Mouse (Mus musculus): ENCODE data around the gene Ntf5. TPM values are rescaled to one million over a fixed set of nuclear protein-coding genes. Genes with fewer than 3 reads are reported as not detected.

Ntf5 gene
- total RNA-seq, 1 experiment, result 2.4 TPM

- no peak overlapping the region; a peak in 2 of 4 replicates for H3K4me3 ChIP-seq (ENCODE audit: insufficient read depth in 1 of 2, low read depth in 1 of 2, low read length in 2 of 2, poor library complexity in 1 of 2, severe bottlenecking in 1 of 2)
- in situ Hi-C loops (cut with MboI; ENCODE audit: low sequenced_read_pairs in 2 of 2, unreplicated experiment in 2 of 2), result no loop called here
- H3K4me1 ChIP-seq (ENCODE audit: control insufficient read depth in 2 of 2, insufficient read depth in 2 of 2, low read length in 2 of 2, poor library complexity in 1 of 2), result peaks cover 0 to 3% of the 10 kb centered on the region in 2 experiments; a peak in 2 of 4 replicates
- H3K9me3 ChIP-seq (ENCODE audit: control insufficient read depth, insufficient read depth, low read depth, low read length), result no peaks in the 10 kb centered on the region
- peaks cover 40% of the 10 kb centered on the region for H3K36me3 ChIP-seq (ENCODE audit: control insufficient read depth, insufficient read depth, low read length, poor library complexity, severe bottlenecking)
- no peak overlapping the region; the same call in 1 of the 2 replicates for H3K9ac ChIP-seq (ENCODE audit: insufficient read depth, low read depth, low read length, poor library complexity, severe bottlenecking)
- no peak overlapping the region for H3K27ac ChIP-seq (ENCODE audit: insufficient read depth, low read depth, low read length, poor library complexity, severe bottlenecking)
- no peak for DNase-seq (ENCODE audit: low read depth, low spot score)
- TF ChIP-seq ZNF384 (IDR thresholded peaks at IDR 0.05; ENCODE audit: low read depth, low read length) (no peak), MAFK (IDR thresholded peaks at IDR 0.05; ENCODE audit: insufficient read depth, low read depth, low read length) (no peak), CHD2 (IDR thresholded peaks at IDR 0.05; ENCODE audit: low read depth, low read length) (no peak), ZC3H11A (IDR thresholded peaks at IDR 0.05; ENCODE audit: borderline replicate concordance, low read depth, low read length) (no peak), HCFC1 (IDR thresholded peaks at IDR 0.05; ENCODE audit: borderline replicate concordance, insufficient read depth, low read length) (no peak)
Observed at GRCm38 (mm10) chr7:45463987-45464778, 50.7 kb downstream of the Ntf5 start.

GRCm38 (mm10) chr7:45465112-45465511 is 51.6 kb downstream of the Ntf5 start:
- peaks cover 38% of the 10 kb centered on the region for H3K36me3 ChIP-seq (ENCODE audit: control insufficient read depth, insufficient read depth, low read length, poor library complexity, severe bottlenecking)
- peak overlapping the region; percentile 93; the same call in 1 of the 2 replicates for H3K9ac ChIP-seq (ENCODE audit: insufficient read depth, low read depth, low read length, poor library complexity, severe bottlenecking)
- peaks cover 0 to 3% of the 10 kb centered on the region in 2 experiments; a peak in 2 of 4 replicates for H3K4me1 ChIP-seq (ENCODE audit: control insufficient read depth in 2 of 2, insufficient read depth in 2 of 2, low read length in 2 of 2, poor library complexity in 1 of 2)
- TF ChIP-seq ZC3H11A (IDR thresholded peaks at IDR 0.05; ENCODE audit: borderline replicate concordance, low read depth, low read length), result no peak
- TF ChIP-seq MAFK (IDR thresholded peaks at IDR 0.05; ENCODE audit: insufficient read depth, low read depth, low read length), result no peak
- no peak for TF ChIP-seq CHD2 (IDR thresholded peaks at IDR 0.05; ENCODE audit: low read depth, low read length)
- TF ChIP-seq ZNF384 (IDR thresholded peaks at IDR 0.05; ENCODE audit: low read depth, low read length), result no peak
- TF ChIP-seq HCFC1 (IDR thresholded peaks at IDR 0.05; ENCODE audit: borderline replicate concordance, insufficient read depth, low read length), result no peak
- H3K4me3 ChIP-seq (ENCODE audit: insufficient read depth in 1 of 2, low read depth in 1 of 2, low read length in 2 of 2, poor library complexity in 1 of 2, severe bottlenecking in 1 of 2), result peak overlapping the region; percentile 74 to 80
- no peak for DNase-seq (ENCODE audit: low read depth, low spot score)
- no peaks in the 10 kb centered on the region for H3K9me3 ChIP-seq (ENCODE audit: control insufficient read depth, insufficient read depth, low read depth, low read length)
- peak overlapping the region; percentile 91; the same call in 1 of the 2 replicates for H3K27ac ChIP-seq (ENCODE audit: insufficient read depth, low read depth, low read length, poor library complexity, severe bottlenecking)
- in situ Hi-C loops (cut with MboI; ENCODE audit: low sequenced_read_pairs in 2 of 2, unreplicated experiment in 2 of 2), result no loop called here

- in situ Hi-C loops (cut with MboI; ENCODE audit: low sequenced_read_pairs in 2 of 2, unreplicated experiment in 2 of 2), result no loop called here
- peaks cover 35% of the 10 kb centered on the region for H3K36me3 ChIP-seq (ENCODE audit: control insufficient read depth, insufficient read depth, low read length, poor library complexity, severe bottlenecking)
- no peak for TF ChIP-seq ZC3H11A (IDR thresholded peaks at IDR 0.05; ENCODE audit: borderline replicate concordance, low read depth, low read length)
Observed at GRCm38 (mm10) chr7:45465549-45465948, 52.1 kb downstream of the Ntf5 start.

GRCm38 (mm10) chr7:45466283-45467089 is 53.0 kb downstream of the Ntf5 start, which contains the start of gene Bax:
Gene Bax, minus strand, starts transcription at chr7:45466898.
- H3K27ac ChIP-seq (ENCODE audit: insufficient read depth, low read depth, low read length, poor library complexity, severe bottlenecking), result peak within 1 kb of the TSS; percentile 91

More at GRCm38 (mm10) chr7:45465549-45465948, 52.1 kb downstream of the Ntf5 start:
- Histone ChIP-seq H3K4me1 (ENCODE audit: control insufficient read depth in 2 of 2, insufficient read depth in 2 of 2, low read length in 2 of 2, poor library complexity in 1 of 2) (peaks cover 0 to 3% of the 10 kb centered on the region in 2 experiments; a peak in 2 of 4 replicates), H3K4me3 (ENCODE audit: insufficient read depth in 1 of 2, low read depth in 1 of 2, low read length in 2 of 2, poor library complexity in 1 of 2, severe bottlenecking in 1 of 2) (peak overlapping the region; percentile 74 to 80), H3K9me3 (ENCODE audit: control insufficient read depth, insufficient read depth, low read depth, low read length) (no peaks in the 10 kb centered on the region), H3K9ac (ENCODE audit: insufficient read depth, low read depth, low read length, poor library complexity, severe bottlenecking) (peak overlapping the region; percentile 93), H3K27ac (ENCODE audit: insufficient read depth, low read depth, low read length, poor library complexity, severe bottlenecking) (peak overlapping the region; percentile 91; the same call in 1 of the 2 replicates)
- no peak for DNase-seq (ENCODE audit: low read depth, low spot score)

More at GRCm38 (mm10) chr7:45466283-45467089, 53.0 kb downstream of the Ntf5 start, which contains the start of gene Bax:
- Histone ChIP-seq H3K36me3 (ENCODE audit: control insufficient read depth, insufficient read depth, low read length, poor library complexity, severe bottlenecking) (peaks cover 29% of the 10 kb centered on the region), H3K4me1 (ENCODE audit: control insufficient read depth in 2 of 2, insufficient read depth in 2 of 2, low read length in 2 of 2, poor library complexity in 1 of 2) (peaks cover 0 to 3% of the 10 kb centered on the region in 2 experiments; a peak in 2 of 4 replicates), H3K9ac (ENCODE audit: insufficient read depth, low read depth, low read length, poor library complexity, severe bottlenecking) (peak within 1 kb of the TSS; percentile 93), H3K9me3 (ENCODE audit: control insufficient read depth, insufficient read depth, low read depth, low read length) (no peaks in the 10 kb centered on the region), H3K4me3 (ENCODE audit: insufficient read depth in 1 of 2, low read depth in 1 of 2, low read length in 2 of 2, poor library complexity in 1 of 2, severe bottlenecking in 1 of 2) (peak within 1 kb of the TSS; percentile 74 to 80)
- DNase-seq (ENCODE audit: low read depth, low spot score), result peak; percentile 90
- no peak for TF ChIP-seq ZNF384 (IDR thresholded peaks at IDR 0.05; ENCODE audit: low read depth, low read length)
- TF ChIP-seq HCFC1 (IDR thresholded peaks at IDR 0.05; ENCODE audit: borderline replicate concordance, insufficient read depth, low read length), result peak; percentile 83
- in situ Hi-C loops (cut with MboI; ENCODE audit: low sequenced_read_pairs in 2 of 2, unreplicated experiment in 2 of 2), result no loop called here

Other genes starting within 250 kb of the Ntf5 start
- 3.4 and 4.4 TPM in 2 replicates for gene Slc17a7, start 249.7 kb upstream of the Ntf5 start, total RNA-seq (2012; rRNA removed)
- 0.11 TPM in 1 of 2 replicates, not detected in the other for gene Gfy, start 234.1 kb upstream of the Ntf5 start, total RNA-seq (2012; rRNA removed)
- gene Pth2, start 232.7 kb upstream of the Ntf5 start, total RNA-seq (2012; rRNA removed), result 0.54 TPM in 1 of 2 replicates, not detected in the other
- 2.4 and 2.7 TPM in 2 replicates for gene Ccdc155, start 208.8 kb upstream of the Ntf5 start, total RNA-seq (2012; rRNA removed)
- gene Dkkl1, start 201.5 kb upstream of the Ntf5 start, total RNA-seq (2012; rRNA removed), result 4.7 and 6.9 TPM in 2 replicates
- 95.9 and 111 TPM in 2 replicates for gene Tead2, start 197.9 kb upstream of the Ntf5 start, total RNA-seq (2012; rRNA removed)
- gene Cd37, start 174.6 kb upstream of the Ntf5 start, total RNA-seq (2012; rRNA removed), result 37.6 and 50.8 TPM in 2 replicates
- gene Slc6a16, start 172.6 kb upstream of the Ntf5 start, total RNA-seq (2012; rRNA removed), result 12.7 and 14.6 TPM in 2 replicates
- 0.21 and 0.67 TPM in 2 replicates for gene Slc6a21, start 136.2 kb upstream of the Ntf5 start, total RNA-seq (2012; rRNA removed)
- 26.5 and 48.5 TPM in 2 replicates for gene Trpm4, start 79.9 kb upstream of the Ntf5 start, total RNA-seq (2012; rRNA removed)
- gene Hrc, start 78.4 kb upstream of the Ntf5 start, total RNA-seq (2012; rRNA removed), result 0.71 and 1.4 TPM in 2 replicates
- gene Ppfia3, start 46.7 kb upstream of the Ntf5 start, total RNA-seq (2012; rRNA removed), result 6.9 and 12.6 TPM in 2 replicates
- gene Lin7b, start 43.1 kb upstream of the Ntf5 start, total RNA-seq (2012; rRNA removed), result 5.6 and 11.3 TPM in 2 replicates
- gene Snrnp70, start 18.0 kb upstream of the Ntf5 start, total RNA-seq (2012; rRNA removed), result 303 and 310 TPM in 2 replicates
- 0.85 and 2.3 TPM in 2 replicates for gene Kcna7, start 8.0 kb upstream of the Ntf5 start, total RNA-seq (2012; rRNA removed)
- 0.37 TPM in 1 of 2 replicates, not detected in the other for gene Lhb, start 7.1 kb downstream of the Ntf5 start, total RNA-seq (2012; rRNA removed)
- gene Gys1, start 21.1 kb downstream of the Ntf5 start, total RNA-seq (2012; rRNA removed), result 26.1 and 26.8 TPM in 2 replicates
- 228 and 281 TPM in 2 replicates for gene Ruvbl2, start 24.4 kb downstream of the Ntf5 start, total RNA-seq (2012; rRNA removed)
- 398 and 408 TPM in 2 replicates for gene Ftl1, start 46.2 kb downstream of the Ntf5 start, total RNA-seq (2012; rRNA removed)
- gene Bax, start 53.2 kb downstream of the Ntf5 start, total RNA-seq (2012; rRNA removed), result 388 and 591 TPM in 2 replicates
- gene Tulp2, start 68.2 kb downstream of the Ntf5 start, total RNA-seq (2012; rRNA removed), result 2.6 TPM in 2 replicates
- gene Gm45808, start 73.1 kb downstream of the Ntf5 start, total RNA-seq (2012; rRNA removed), result 0.71 TPM in 1 of 2 replicates, not detected in the other
- gene Dhdh, start 75.1 kb downstream of the Ntf5 start, total RNA-seq (2012; rRNA removed), result 3.6 and 5.3 TPM in 2 replicates
- 131 and 178 TPM in 2 replicates for gene Nucb1, start 96.7 kb downstream of the Ntf5 start, total RNA-seq (2012; rRNA removed)
- 31.4 and 37.9 TPM in 2 replicates for gene Ppp1r15a, start 112.6 kb downstream of the Ntf5 start, total RNA-seq (2012; rRNA removed)
- gene Plekha4, start 112.6 kb downstream of the Ntf5 start, total RNA-seq (2012; rRNA removed), result 17.8 and 20.2 TPM in 2 replicates
- 32.5 and 33.0 TPM in 2 replicates for gene Hsd17b14, start 141.2 kb downstream of the Ntf5 start, total RNA-seq (2012; rRNA removed)
- gene Bcat2, start 156.5 kb downstream of the Ntf5 start, total RNA-seq (2012; rRNA removed), result 60.3 and 87.7 TPM in 2 replicates
- gene Fgf21, start 201.8 kb downstream of the Ntf5 start, total RNA-seq (2012; rRNA removed), result 0.67 and 1.1 TPM in 2 replicates
- gene Fut1, start 203.6 kb downstream of the Ntf5 start, total RNA-seq (2012; rRNA removed), result 0.49 and 2.5 TPM in 2 replicates
- 0.31 and 0.63 TPM in 2 replicates for gene Izumo1, start 208.1 kb downstream of the Ntf5 start, total RNA-seq (2012; rRNA removed)
- 5.3 and 8.6 TPM in 2 replicates for gene Rasip1, start 213.8 kb downstream of the Ntf5 start, total RNA-seq (2012; rRNA removed)
- gene Mamstr, start 226.3 kb downstream of the Ntf5 start, total RNA-seq (2012; rRNA removed), result 0.71 and 0.74 TPM in 2 replicates